Mouse (Mus musculus): Measurements from ENCODE around the gene Praf2.

DNA sequence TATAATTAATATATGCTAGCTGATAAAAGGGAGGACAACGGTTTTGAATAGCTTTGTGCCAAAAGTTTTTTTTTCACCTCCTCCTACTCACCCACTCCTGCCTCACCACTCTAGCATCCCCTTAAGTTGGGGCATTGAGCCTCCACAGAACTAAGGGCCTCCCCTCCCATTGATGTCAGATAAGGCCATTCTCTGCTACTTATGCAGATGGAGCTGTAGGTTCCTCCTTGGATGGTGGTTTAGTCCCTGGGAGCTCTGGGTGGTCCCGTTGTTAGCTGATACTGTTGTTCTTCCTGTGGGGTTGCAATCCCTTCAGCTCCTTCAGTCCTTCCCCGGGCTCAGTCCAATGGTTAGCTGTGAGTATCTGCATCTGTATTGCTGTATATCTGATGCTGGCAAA is 51.1 kb downstream of the Praf2 start:
- TF ChIP-seq CTCF (IDR thresholded peaks at IDR 0.05 in 2 of 3, conservative IDR thresholded peaks at IDR 0.05 in 1 of 3; ENCODE audit: control insufficient read depth in 1 of 3, insufficient read depth in 1 of 3, low read depth in 2 of 3, low read length in 3 of 3, poor library complexity in 1 of 3, severe bottlenecking in 1 of 3) (no peak), GABPA (IDR thresholded peaks at IDR 0.05; ENCODE audit: low read depth, low read length) (no peak), E2F4 (IDR thresholded peaks at IDR 0.05; ENCODE audit: borderline replicate concordance, low read depth, low read length) (no peak), ZKSCAN1 (IDR thresholded peaks at IDR 0.05; ENCODE audit: low read depth, low read length) (no peak), POLR2A (IDR thresholded peaks at IDR 0.05; ENCODE audit: control insufficient read depth in 1 of 2, insufficient read depth in 1 of 2, low read depth in 1 of 2, low read length in 2 of 2, poor library complexity in 1 of 2) (peak; percentile 37 to 85; a peak in 2 of 4 replicates), ELF1 (IDR thresholded peaks at IDR 0.05; ENCODE audit: low read depth, low read length) (no peak), MAX (IDR thresholded peaks at IDR 0.05; ENCODE audit: low read length) (no peak), HCFC1 (IDR thresholded peaks at IDR 0.05; ENCODE audit: low read depth, low read length) (no peak; the same call in 1 of the 2 replicates), ZC3H11A (IDR thresholded peaks at IDR 0.05; ENCODE audit: low read depth, low read length) (no peak), UBTF (IDR thresholded peaks at IDR 0.05; ENCODE audit: borderline replicate concordance, insufficient read depth, low read depth, low read length) (no peak), CHD2 (IDR thresholded peaks at IDR 0.05; ENCODE audit: low read length) (no peak), MEF2A (IDR thresholded peaks at IDR 0.05; ENCODE audit: extremely low read depth, insufficient replicate concordance, low read depth, low read length, poor library complexity, severe bottlenecking) (no peak), BHLHE40 (IDR thresholded peaks at IDR 0.05; ENCODE audit: borderline replicate concordance, low read depth, low read length) (no peak), POLR2AphosphoS2 (IDR thresholded peaks at IDR 0.05; ENCODE audit: low read length) (peak; percentile 65; the same call in 1 of the 2 replicates)
